Mouse (Mus musculus): Measurements from ENCODE around the gene Ercc6l.
A peak's percentile ranks its signal among the peaks of the same experiment; 100 is the strongest.

The Ercc6l gene

GRCm38 (mm10) chrX:102156618-102157422 lies at the start of gene Ercc6l:
Gene Ercc6l, minus strand, starts transcription at chrX:102157091.
- peak; percentile 96 for DNase-seq (ENCODE audit: low read depth, low spot score)
- Histone ChIP-seq H3K27me3 (ENCODE audit: control insufficient read depth, insufficient read depth, low read length, poor library complexity, severe bottlenecking) (no peaks in the 10 kb centered on the region), H3K36me3 (ENCODE audit: control insufficient read depth, insufficient read depth, low read length, poor library complexity, severe bottlenecking) (no peaks in the 10 kb centered on the region)

GRCm38 (mm10) chrX:102190840-102191239 lies 33.9 kb upstream of the Ercc6l start:
- Histone ChIP-seq H3K27me3 (ENCODE audit: control insufficient read depth, insufficient read depth, low read length, poor library complexity, severe bottlenecking) (no peaks in the 10 kb centered on the region), H3K36me3 (ENCODE audit: control insufficient read depth, insufficient read depth, low read length, poor library complexity, severe bottlenecking) (0 out of 2 replicates have a peak, but pooled peaks cover 2% of the 10 kb centered on the region)
- no peak for DNase-seq (ENCODE audit: low read depth, low spot score)

- H3K27me3 ChIP-seq (ENCODE audit: control insufficient read depth, insufficient read depth, low read length, poor library complexity, severe bottlenecking) = no peaks in the 10 kb centered on the region
- 0 out of 2 replicates have a peak, but pooled peaks cover 2% of the 10 kb centered on the region for H3K36me3 ChIP-seq (ENCODE audit: control insufficient read depth, insufficient read depth, low read length, poor library complexity, severe bottlenecking)
- no peak for DNase-seq (ENCODE audit: low read depth, low spot score)
These were observed 32.7 kb upstream of the Ercc6l start for GRCm38 (mm10) chrX:102189581-102189980.

- peak; percentile 87 for DNase-seq (ENCODE audit: low read depth, low spot score)
- H3K36me3 ChIP-seq (ENCODE audit: control insufficient read depth, insufficient read depth, low read length, poor library complexity, severe bottlenecking) = peaks cover 6% of the 10 kb centered on the region; the same call in 1 of the 2 replicates
- H3K27me3 ChIP-seq (ENCODE audit: control insufficient read depth, insufficient read depth, low read length, poor library complexity, severe bottlenecking) = no peaks in the 10 kb centered on the region
These were observed 32.0 kb upstream of the Ercc6l start, which contains the start of gene Rps4x for GRCm38 (mm10) chrX:102188712-102189497. Gene Rps4x, minus strand, starts transcription at chrX:102189394.

GRCm38 (mm10) chrX:102187023-102187699 lies 30.3 kb upstream of the Ercc6l start:
- DNase-seq (ENCODE audit: low read depth, low spot score) = peak; percentile 3
- H3K36me3 ChIP-seq (ENCODE audit: control insufficient read depth, insufficient read depth, low read length, poor library complexity, severe bottlenecking) = peaks cover 6% of the 10 kb centered on the region; the same call in 1 of the 2 replicates
- H3K27me3 ChIP-seq (ENCODE audit: control insufficient read depth, insufficient read depth, low read length, poor library complexity, severe bottlenecking) = no peaks in the 10 kb centered on the region

- DNase-seq (ENCODE audit: low read depth, low spot score) = no peak
- Histone ChIP-seq H3K36me3 (ENCODE audit: control insufficient read depth, insufficient read depth, low read length, poor library complexity, severe bottlenecking) (peaks cover 6% of the 10 kb centered on the region; the same call in 1 of the 2 replicates), H3K27me3 (ENCODE audit: control insufficient read depth, insufficient read depth, low read length, poor library complexity, severe bottlenecking) (no peaks in the 10 kb centered on the region)
These were observed 25.7 kb upstream of the Ercc6l start for GRCm38 (mm10) chrX:102182575-102182974.

GRCm38 (mm10) chrX:102175538-102176287 lies 18.8 kb upstream of the Ercc6l start:
- no peak for DNase-seq (ENCODE audit: low read depth, low spot score)
- no peaks in the 10 kb centered on the region for H3K27me3 ChIP-seq (ENCODE audit: control insufficient read depth, insufficient read depth, low read length, poor library complexity, severe bottlenecking)

GRCm38 (mm10) chrX:102170900-102171299 lies 14.0 kb upstream of the Ercc6l start:
- no peak for DNase-seq (ENCODE audit: low read depth, low spot score)
- no peaks in the 10 kb centered on the region for H3K27me3 ChIP-seq (ENCODE audit: control insufficient read depth, insufficient read depth, low read length, poor library complexity, severe bottlenecking)
- no peaks in the 10 kb centered on the region for H3K36me3 ChIP-seq (ENCODE audit: control insufficient read depth, insufficient read depth, low read length, poor library complexity, severe bottlenecking)

More at GRCm38 (mm10) chrX:102175538-102176287, 18.8 kb upstream of the Ercc6l start:
- H3K36me3 ChIP-seq (ENCODE audit: control insufficient read depth, insufficient read depth, low read length, poor library complexity, severe bottlenecking) = no peaks in the 10 kb centered on the region

GRCm38 (mm10) chrX:102170135-102170534 lies 13.2 kb upstream of the Ercc6l start:
- Histone ChIP-seq H3K36me3 (ENCODE audit: control insufficient read depth, insufficient read depth, low read length, poor library complexity, severe bottlenecking) (no peaks in the 10 kb centered on the region), H3K27me3 (ENCODE audit: control insufficient read depth, insufficient read depth, low read length, poor library complexity, severe bottlenecking) (no peaks in the 10 kb centered on the region)
- DNase-seq (ENCODE audit: low read depth, low spot score) = no peak

- no peak for DNase-seq (ENCODE audit: low read depth, low spot score)
- no peaks in the 10 kb centered on the region for H3K27me3 ChIP-seq (ENCODE audit: control insufficient read depth, insufficient read depth, low read length, poor library complexity, severe bottlenecking)
- no peaks in the 10 kb centered on the region for H3K36me3 ChIP-seq (ENCODE audit: control insufficient read depth, insufficient read depth, low read length, poor library complexity, severe bottlenecking)
These were observed 12.8 kb upstream of the Ercc6l start for GRCm38 (mm10) chrX:102169724-102170123.

GRCm38 (mm10) chrX:102166986-102167385 lies 10.1 kb upstream of the Ercc6l start:
- no peaks in the 10 kb centered on the region for H3K36me3 ChIP-seq (ENCODE audit: control insufficient read depth, insufficient read depth, low read length, poor library complexity, severe bottlenecking)
- DNase-seq (ENCODE audit: low read depth, low spot score) = no peak
- no peaks in the 10 kb centered on the region for H3K27me3 ChIP-seq (ENCODE audit: control insufficient read depth, insufficient read depth, low read length, poor library complexity, severe bottlenecking)

GRCm38 (mm10) chrX:102166521-102166920 lies 9.6 kb upstream of the Ercc6l start:
- no peak for DNase-seq (ENCODE audit: low read depth, low spot score)
- Histone ChIP-seq H3K36me3 (ENCODE audit: control insufficient read depth, insufficient read depth, low read length, poor library complexity, severe bottlenecking) (no peaks in the 10 kb centered on the region), H3K27me3 (ENCODE audit: control insufficient read depth, insufficient read depth, low read length, poor library complexity, severe bottlenecking) (no peaks in the 10 kb centered on the region)

GRCm38 (mm10) chrX:102163529-102163928 lies 6.6 kb upstream of the Ercc6l start:
- H3K36me3 ChIP-seq (ENCODE audit: control insufficient read depth, insufficient read depth, low read length, poor library complexity, severe bottlenecking) = no peaks in the 10 kb centered on the region
- no peaks in the 10 kb centered on the region for H3K27me3 ChIP-seq (ENCODE audit: control insufficient read depth, insufficient read depth, low read length, poor library complexity, severe bottlenecking)
- no peak for DNase-seq (ENCODE audit: low read depth, low spot score)

GRCm38 (mm10) chrX:102163096-102163495 lies 6.2 kb upstream of the Ercc6l start:
- Histone ChIP-seq H3K36me3 (ENCODE audit: control insufficient read depth, insufficient read depth, low read length, poor library complexity, severe bottlenecking) (no peaks in the 10 kb centered on the region), H3K27me3 (ENCODE audit: control insufficient read depth, insufficient read depth, low read length, poor library complexity, severe bottlenecking) (no peaks in the 10 kb centered on the region)
- peak; percentile 9 for DNase-seq (ENCODE audit: low read depth, low spot score)

All from splenic B cell, adult 2 months (primary cell).